Mouse (Mus musculus) layer of hippocampus, adult 2 months (tissue): ENCODE results near the gene Slc9a9. TPM values are rescaled to one million over a fixed set of nuclear protein-coding genes. Genes with fewer than 3 reads are reported as not detected.

Experiments
- DNase-seq, 2 experiments: peaks; one replicate each; pipeline ENCODE4 v3.0.0; 2022; ENCODE audit warnings: low spot score in 2 of 2
- H3K27ac ChIP-seq: fragments of 200-600 bp; 2 replicates; pipeline ENCODE4 v1.8.1; 2022
- H3K4me3 ChIP-seq: fragments of 200-600 bp; 2 replicates; pipeline ENCODE4 v1.8.1; 2022; ENCODE audit warnings: mild to moderate bottlenecking
- CTCF ChIP-seq: fragments of 200-600 bp; conservative IDR thresholded peaks from 2 replicates; pipeline ENCODE4 v1.8.1; 2022; ENCODE audit warnings: antibody characterized with exemption, mild to moderate bottlenecking, moderate library complexity
- total RNA-seq, 2 experiments: library from RNA; stranded (reverse); gene quantifications; 2 replicates each; pipeline ENCODE4 v1.2.3; 2021

Gene Slc9a9
- total RNA-seq, 2 experiments from 2014 or later = 18.3 to 19.4 TPM

DNA sequence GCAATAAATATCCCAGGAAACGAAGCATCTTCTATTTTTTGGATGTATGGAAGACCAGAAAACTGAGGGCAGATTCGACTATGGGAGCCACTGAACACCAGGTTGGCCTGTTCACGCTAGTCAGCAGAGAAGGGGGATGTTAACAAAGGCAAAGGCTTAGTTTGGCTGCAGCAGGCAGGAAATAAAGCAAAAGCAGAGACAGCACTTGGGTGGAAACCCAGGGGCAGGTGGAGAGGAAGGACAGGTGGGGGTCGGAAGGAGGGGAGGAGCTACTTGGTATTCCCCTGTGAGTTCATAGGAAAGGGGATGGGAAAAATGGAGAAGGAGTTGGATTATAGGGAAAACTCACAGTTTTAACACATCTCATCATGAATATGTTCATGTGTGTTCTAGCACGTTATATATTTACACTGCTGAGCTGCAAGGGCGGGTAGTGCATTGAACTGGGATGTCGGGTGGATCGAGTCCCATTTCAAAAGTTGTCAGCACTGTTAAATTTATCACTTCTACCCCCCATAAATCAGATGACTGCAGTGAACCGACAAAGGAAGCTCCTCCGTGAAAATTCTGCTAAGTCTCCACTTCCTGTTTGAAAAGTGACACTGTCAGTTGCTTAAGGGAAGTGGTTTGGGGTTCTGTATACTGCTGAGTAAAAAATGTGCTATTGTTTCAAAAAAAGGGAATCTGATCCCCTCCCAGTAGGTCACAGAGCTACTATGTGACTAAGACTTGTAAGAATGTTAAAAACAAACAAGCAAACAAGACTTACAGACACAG, 21.8 kb downstream of the Slc9a9 start:
- DNase-seq = no peak
- no peak for TF ChIP-seq CTCF
- Histone ChIP-seq H3K27ac (no peak overlapping the region), H3K4me3 (no peak overlapping the region)

DNA sequence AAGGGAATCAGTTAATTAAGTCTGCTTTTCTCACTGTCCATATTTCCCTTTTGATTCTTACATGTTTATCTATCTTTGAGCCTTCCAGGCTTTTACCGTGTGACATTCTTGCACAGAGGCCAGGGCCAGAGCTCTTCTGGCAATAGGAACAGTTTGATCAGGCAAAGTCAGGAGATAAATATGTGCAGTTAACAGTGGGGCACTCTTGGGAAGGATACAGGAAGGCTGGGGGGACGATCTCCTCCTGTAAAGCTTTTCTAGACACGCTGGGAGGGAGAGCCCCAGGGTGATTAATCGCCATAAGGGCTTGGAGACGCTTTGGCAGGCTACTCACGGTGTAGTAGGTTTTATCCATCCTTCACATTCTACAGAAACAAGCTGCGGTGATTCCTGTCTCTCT, 22.4 kb downstream of the Slc9a9 start:
- Histone ChIP-seq H3K4me3 (no peak overlapping the region), H3K27ac (0 out of 2 replicates have a peak overlapping the region, but pooled peaks have one; percentile 1)
- DNase-seq = no peak
- TF ChIP-seq CTCF = no peak

DNA sequence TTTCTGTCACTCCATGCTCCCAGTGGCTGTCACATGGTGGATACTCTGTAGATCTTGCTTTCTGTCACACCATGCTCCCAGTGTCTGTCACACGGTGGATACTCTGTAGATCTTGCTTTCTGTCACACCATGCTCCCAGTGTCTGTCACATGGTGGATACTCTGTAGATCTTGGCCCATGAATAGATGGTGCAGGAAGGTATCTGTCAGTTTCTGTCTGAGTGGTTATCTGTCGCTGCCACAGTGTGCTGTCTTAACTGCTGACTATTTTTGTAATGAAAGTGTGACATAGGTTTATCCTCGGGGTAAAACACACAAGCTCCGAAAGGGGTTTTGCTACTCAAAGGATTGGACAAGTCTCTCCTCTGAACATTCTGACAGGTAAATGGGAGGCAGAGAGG, 24.5 kb downstream of the Slc9a9 start:
- no peak for DNase-seq
- Histone ChIP-seq H3K27ac (no peak overlapping the region), H3K4me3 (no peak overlapping the region)
- no peak for TF ChIP-seq CTCF

DNA sequence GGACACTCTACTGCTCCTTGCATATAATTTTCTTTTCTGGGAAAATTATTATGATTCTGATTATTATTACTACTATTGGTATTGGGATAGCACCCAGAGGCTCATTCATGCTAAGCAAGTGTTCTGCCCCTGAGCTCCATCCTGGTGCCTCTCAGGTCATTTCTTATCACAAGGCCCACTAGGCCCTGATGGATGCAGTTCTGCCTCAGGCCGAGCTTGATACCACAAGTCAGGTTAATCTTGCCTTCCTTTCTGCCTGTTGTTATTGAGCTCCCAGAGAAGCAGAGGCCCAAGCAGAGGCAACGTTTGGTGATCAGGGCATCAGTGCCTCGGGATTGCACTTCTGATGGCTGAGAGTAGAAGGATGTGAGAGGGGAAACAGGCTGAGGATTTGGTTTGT, 25.3 kb downstream of the Slc9a9 start:
- no peak for DNase-seq
- Histone ChIP-seq H3K27ac (no peak overlapping the region), H3K4me3 (no peak overlapping the region)
- TF ChIP-seq CTCF = no peak

DNA sequence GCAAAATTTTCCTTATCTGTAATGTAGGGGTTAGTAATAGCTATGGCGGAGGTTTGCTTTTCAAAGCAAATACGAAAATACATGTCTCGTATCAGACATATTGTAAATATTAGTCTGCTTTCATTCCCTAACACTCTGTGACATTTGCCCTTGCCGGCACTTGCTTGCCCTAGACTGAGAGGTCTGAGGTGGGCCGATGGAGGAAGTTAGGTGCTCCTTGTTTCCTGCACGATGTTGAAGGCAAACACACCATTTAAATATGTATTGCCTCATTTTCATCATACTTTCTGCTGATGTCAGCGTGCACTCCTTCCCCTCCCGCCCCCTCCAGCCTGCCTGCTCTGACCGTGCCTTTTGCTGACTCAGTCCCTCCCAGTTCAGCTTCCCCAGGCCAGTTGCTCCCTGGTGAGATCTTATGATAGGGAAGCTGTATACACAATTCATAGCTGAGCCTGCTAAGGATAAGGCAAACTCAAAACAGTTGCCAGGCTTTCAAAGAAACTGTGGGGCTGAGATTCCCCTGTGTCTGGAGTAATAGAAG, 26.9 kb downstream of the Slc9a9 start:
- Histone ChIP-seq H3K27ac (no peak overlapping the region), H3K4me3 (no peak overlapping the region)
- DNase-seq = no peak
- no peak for TF ChIP-seq CTCF

DNA sequence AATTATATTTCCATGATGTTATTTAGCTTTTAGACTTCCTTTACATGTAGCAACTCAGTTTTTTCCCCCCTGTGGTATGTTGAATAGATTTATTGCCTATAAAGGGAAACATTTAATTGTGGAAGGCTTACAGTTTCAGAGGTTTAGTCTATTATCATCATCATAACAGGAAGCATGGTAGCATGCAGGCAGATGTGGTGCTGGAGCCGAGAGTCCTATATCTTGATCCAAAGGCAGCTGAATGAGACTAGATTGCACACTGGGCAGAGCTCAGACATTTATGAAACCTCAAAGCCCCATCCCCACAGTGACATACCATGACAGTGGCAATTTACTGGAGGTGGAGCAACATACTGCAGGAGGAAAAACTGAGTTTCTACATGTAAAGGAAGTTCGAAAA, 28.5 kb downstream of the Slc9a9 start:
- DNase-seq = no peak
- TF ChIP-seq CTCF = no peak
- no peak overlapping the region for H3K4me3 ChIP-seq
- no peak overlapping the region for H3K27ac ChIP-seq

DNA sequence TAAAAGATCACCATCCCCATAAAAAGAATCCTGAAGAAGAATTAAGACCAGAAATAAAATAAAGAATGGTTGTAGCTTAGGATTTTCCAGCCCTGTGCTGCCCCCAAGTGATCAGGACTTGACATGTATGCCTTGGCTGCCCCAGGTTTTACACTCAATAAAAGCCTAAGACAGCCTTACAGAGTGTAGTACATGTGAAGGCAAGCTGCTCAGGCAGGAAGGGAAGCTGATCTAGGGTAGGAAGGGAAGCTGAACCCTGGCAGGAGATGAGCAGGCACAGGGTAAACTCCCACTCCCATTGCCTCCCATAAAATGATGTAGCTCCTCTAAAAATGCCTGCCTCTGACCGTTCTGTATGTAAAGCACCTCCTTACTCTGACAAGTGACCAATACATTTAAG, 30.8 kb downstream of the Slc9a9 start:
- Histone ChIP-seq H3K27ac (peak overlapping the region; percentile 32), H3K4me3 (no peak overlapping the region)
- DNase-seq = peak; percentile 48 to 55
- peak; percentile 80 for TF ChIP-seq CTCF

DNA sequence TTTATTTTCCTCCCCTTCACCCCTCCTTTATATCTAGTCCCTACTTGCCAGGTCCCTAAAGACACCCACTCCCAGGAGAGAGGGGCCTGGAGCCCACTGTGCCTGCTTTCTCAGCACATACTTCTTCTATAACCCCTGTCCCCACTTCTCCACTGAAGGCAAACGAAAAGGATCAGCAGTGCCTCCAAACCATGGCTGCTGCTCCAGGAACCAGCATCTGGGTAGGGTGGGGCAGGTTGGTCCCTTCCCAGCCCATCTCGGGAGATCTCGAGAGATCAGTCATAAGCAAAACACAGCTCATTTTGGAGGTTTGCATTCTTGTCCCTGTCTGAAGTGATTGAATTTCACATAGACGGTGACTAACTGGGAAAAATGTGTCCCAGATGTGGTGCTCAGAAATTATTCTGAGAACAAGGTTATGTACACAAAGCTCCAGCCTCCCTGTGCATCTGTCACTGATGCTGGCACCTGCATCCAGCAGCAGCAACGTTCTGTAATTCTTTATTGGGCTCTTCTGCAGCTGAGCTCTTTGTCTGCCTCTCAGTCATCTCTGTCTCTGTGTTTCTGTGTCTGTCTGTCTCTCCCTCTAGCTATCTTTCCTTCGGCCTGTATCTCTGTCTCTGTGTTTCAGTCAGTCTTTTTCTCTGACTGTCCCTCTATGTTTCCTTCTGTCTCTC, 31.6 kb downstream of the Slc9a9 start:
- no peak for TF ChIP-seq CTCF
- no peak for DNase-seq
- no peak overlapping the region for H3K4me3 ChIP-seq
- H3K27ac ChIP-seq = peak overlapping the region; percentile 32

DNA sequence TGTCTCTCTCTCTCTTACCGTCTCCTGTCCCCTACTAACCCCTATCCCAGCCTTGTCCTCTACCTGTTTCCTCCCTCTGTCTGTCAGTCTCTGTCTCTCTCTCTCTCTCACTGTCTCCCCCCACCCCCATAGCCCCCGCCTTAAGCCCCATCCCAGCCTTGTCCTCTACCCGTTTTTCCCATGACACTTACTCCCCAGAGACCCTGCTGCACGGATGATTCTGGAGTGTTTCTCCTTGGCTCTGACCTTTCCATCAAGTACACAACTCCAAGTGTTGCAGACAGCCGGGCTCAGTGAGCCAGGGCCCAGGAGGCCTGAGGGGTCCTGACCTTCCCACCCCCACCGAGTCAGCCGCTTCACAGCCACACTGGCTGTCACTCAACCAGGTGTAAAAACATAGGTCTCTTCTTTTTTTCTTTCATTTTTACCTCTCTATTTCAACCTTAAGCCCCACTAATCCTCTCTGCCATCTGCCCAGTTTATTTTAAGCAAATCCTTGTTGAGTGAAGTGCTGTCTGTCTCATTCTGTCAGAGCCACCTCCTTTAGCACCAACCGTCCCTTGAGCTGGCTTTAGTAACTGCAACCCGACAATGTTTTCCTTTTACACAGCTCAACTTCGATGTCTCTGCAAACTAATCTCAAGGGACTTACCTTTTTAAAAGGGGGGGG, 32.4 kb downstream of the Slc9a9 start:
- no peak overlapping the region; the same call in 1 of the 2 replicates for H3K27ac ChIP-seq
- no peak for DNase-seq
- no peak overlapping the region for H3K4me3 ChIP-seq
- TF ChIP-seq CTCF = no peak

DNA sequence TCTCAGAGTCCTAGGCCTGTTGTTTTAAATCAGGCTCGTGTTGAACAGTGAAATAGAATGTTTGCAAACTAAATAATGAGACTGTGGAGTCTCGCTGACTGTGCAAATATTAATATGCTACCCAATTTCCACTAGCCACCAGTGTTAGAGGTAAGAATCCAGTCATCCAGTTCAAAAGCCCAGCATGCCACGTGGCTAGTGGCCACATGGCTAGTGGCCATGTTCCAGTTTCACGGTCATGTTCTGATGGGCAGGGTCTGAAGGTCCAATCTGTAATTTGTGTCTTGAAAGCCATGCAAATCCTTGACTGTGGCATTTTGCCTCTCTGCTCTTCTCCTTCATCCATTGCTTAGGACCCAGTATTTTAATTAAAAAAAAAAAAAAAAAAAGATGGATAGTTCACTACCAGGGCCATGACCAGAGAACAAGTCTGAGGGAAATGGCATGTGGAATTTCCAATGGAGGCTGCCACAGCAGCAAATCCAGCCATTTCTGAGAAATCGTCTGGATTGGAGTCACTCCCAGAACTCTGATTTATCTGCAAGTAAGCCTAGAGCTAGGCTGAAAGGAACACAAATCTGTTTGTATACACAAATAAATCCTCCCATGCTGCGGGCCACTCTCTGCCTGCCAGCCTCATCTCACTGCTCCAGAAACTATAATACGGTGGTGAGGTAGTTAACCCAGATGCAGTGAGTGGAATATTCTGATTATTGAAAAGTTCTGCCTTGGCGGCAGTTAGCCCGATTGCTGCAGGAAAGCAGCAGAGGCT, 35.5 kb downstream of the Slc9a9 start:
- no peak for TF ChIP-seq CTCF
- peak overlapping the region; percentile 68 for H3K27ac ChIP-seq
- DNase-seq = no peak
- H3K4me3 ChIP-seq = no peak overlapping the region

DNA sequence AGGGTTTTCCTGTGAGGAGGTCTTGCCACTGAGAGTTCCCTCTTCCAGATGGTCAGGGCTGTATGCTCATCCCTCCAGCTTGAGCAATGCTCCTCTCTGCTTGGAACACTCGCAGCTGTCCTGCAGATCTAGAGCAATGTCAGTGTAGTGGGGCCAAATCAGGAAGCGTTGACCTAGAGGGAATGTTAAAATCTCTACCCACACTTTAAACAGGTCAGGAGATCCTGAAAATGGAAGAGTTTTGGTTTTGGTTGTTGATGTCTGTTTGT, 36.0 kb downstream of the Slc9a9 start:
- no peak for TF ChIP-seq CTCF
- Histone ChIP-seq H3K27ac (peak overlapping the region; percentile 68), H3K4me3 (no peak overlapping the region)
- no peak for DNase-seq

DNA sequence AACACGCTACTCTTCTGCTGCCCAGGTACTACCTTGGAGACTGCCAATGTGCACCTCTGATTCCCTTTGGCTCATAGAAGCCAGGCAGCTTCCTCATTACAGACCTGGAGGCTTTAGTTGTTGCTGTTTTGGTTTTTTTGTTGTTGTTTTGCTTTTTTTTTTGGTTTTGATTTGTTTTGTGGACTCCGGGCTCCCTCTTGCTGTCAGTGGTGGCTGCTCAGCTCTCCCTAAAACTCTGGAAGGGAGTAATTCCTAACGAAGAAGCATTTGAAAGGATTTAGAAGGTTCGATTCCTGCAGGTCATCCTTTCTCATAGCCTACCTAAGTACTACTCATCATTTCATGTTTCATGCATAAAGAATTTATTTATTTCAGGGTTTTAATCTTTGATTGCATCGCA, 42.4 kb downstream of the Slc9a9 start:
- DNase-seq = no peak
- no peak overlapping the region for H3K4me3 ChIP-seq
- no peak overlapping the region for H3K27ac ChIP-seq
- peak; percentile 66 for TF ChIP-seq CTCF

DNA sequence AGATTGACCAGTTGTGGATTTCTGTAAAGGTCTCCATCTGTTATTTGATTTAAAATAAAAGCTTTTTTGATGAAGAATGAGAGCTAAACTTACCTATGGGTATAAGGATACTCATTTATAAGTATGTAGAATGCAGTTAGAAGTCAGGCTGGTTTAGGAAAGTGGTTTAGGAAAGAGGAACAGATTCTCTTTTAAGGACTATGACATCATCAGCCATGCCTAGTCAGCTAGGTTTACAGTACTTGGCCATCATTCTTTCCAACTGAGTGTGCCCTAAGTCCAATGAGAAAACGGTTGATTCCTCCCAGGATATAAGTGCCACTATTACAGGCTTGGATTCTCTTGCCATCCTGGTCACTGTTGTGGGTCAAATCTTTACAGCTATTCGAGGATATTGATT, 47.0 kb downstream of the Slc9a9 start:
- no peak for DNase-seq
- no peak for TF ChIP-seq CTCF
- Histone ChIP-seq H3K4me3 (no peak overlapping the region), H3K27ac (no peak overlapping the region)
